Mouse (Mus musculus) neural tube, embryonic 13.5 days (tissue): Measurements from ENCODE around the gene Spata13. TPM values are rescaled to one million over a fixed set of nuclear protein-coding genes. Genes with fewer than 3 reads are reported as not detected.

ENCODE experiments used
- ATAC-seq: fragments of 200-750 bp; cut with Nextera tagmentation; 2 replicates; pipeline ENCODE4 v1.8.0; 2017; ENCODE audit warnings: low read depth, mild to moderate bottlenecking, moderate TSS enrichment, moderate library complexity
- H3K27ac ChIP-seq: fragments of 300-500 bp; sonication (generic); replicated peaks from 2 replicates; pipeline ENCODE4 v1.5.1; 2015; ENCODE audit warnings: moderate library complexity, mild to moderate bottlenecking, inconsistent platforms
- H3K27me3 ChIP-seq: fragments of 300-500 bp; sonication (generic); 2 replicates; pipeline ENCODE4 v1.6.1; 2015; ENCODE audit warnings: mild to moderate bottlenecking, inconsistent platforms
- H3K36me3 ChIP-seq: fragments of 300-500 bp; sonication (generic); 2 replicates; pipeline ENCODE4 v1.6.1; 2015; ENCODE audit warnings: mild to moderate bottlenecking, inconsistent platforms
- H3K4me1 ChIP-seq: fragments of 300-500 bp; sonication (generic); replicated peaks from 2 replicates; pipeline ENCODE4 v1.6.1; 2015; ENCODE audit warnings: inconsistent platforms
- H3K4me2 ChIP-seq: fragments of 300-500 bp; sonication (generic); 2 replicates; pipeline ENCODE4 v1.6.1; 2015; ENCODE audit warnings: inconsistent platforms, mild to moderate bottlenecking, moderate library complexity
- H3K4me3 ChIP-seq: fragments of 300-500 bp; sonication (generic); 2 replicates; pipeline ENCODE4 v1.5.1; 2015; ENCODE audit warnings: mild to moderate bottlenecking, inconsistent platforms
- H3K9ac ChIP-seq: fragments of 300-500 bp; sonication (generic); 2 replicates; pipeline ENCODE4 v1.6.1; 2015; ENCODE audit warnings: moderate library complexity, mild to moderate bottlenecking, inconsistent platforms
- H3K9me3 ChIP-seq: fragments of 300-500 bp; sonication (generic); 2 replicates; pipeline ENCODE4 v1.6.1; 2016; ENCODE audit warnings: inconsistent platforms
- WGBS: fragments of 180-500 bp; shearing (Covaris S2); methylation state at CpG from one replicate; pipeline ENCODE4 v1.1.7; 2015; 5-methylcytosine and 5-hydroxymethylcytosine counted together
- polyA plus RNA-seq: library from polyadenylated mRNA; unstranded; fragments of >200 nt; fragmentation: Nextera tagmentation; extraction: Ambion mirVana; gene quantifications from 2 replicates; pipeline ENCODE4 v1.2.1, GENCODE M21; 2015

The Spata13 gene
- polyA plus RNA-seq, 1 experiment from 2014 or later = 22.2 TPM

- ATAC-seq = no peak
- H3K4me2 ChIP-seq = no peak overlapping the region
- no peak overlapping the region for H3K27ac ChIP-seq
- H3K9ac ChIP-seq = no peak overlapping the region
- H3K9me3 ChIP-seq = no peaks in the 10 kb centered on the region
- H3K4me3 ChIP-seq = no peak overlapping the region
- no peaks in the 10 kb centered on the region for H3K36me3 ChIP-seq
- 55% methylated on average over 7 of the region's 7 CpGs for whole genome bisulfite sequencing
- H3K4me1 ChIP-seq = peaks cover 6% of the 10 kb centered on the region
- no peaks in the 10 kb centered on the region for H3K27me3 ChIP-seq
Observed at GRCm38 (mm10) chr14:60782121-60782656, 148.4 kb downstream of the Spata13 start.

DNA sequence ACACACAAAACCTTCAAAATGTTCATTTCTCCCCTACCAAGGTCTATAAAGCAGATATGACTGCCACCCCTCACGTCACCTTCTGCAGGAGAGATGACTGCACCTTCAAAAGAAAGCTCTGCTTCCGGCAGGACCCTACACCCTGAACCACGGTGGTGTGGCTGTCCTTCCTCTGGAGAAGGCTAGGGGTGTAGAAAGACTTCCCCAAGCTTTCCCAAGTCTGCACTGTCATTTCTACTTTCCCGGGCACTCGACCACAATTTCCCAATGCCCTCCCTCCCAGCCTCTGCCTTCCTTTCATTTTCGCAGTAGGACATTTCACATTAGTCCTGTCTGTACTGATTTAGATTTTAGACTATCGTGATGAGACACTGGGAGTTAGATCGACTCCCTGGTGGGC lies 149.4 kb downstream of the Spata13 start:
- H3K9ac ChIP-seq = no peak overlapping the region
- no peak overlapping the region for H3K4me3 ChIP-seq
- no peak for ATAC-seq
- H3K9me3 ChIP-seq = no peaks in the 10 kb centered on the region
- peaks cover 6% of the 10 kb centered on the region for H3K4me1 ChIP-seq
- no peak overlapping the region for H3K27ac ChIP-seq
- WGBS = 48% methylated on average over 8 of the region's 8 CpGs
- H3K4me2 ChIP-seq = no peak overlapping the region
- H3K36me3 ChIP-seq = no peaks in the 10 kb centered on the region
- H3K27me3 ChIP-seq = no peaks in the 10 kb centered on the region

GRCm38 (mm10) chr14:60784427-60785315 lies 150.9 kb downstream of the Spata13 start, which contains the start of gene Mipep:
Gene Mipep (plus strand): TSS chr14:60784573.
- Histone ChIP-seq H3K36me3 (no peaks in the 10 kb centered on the region), H3K27me3 (no peaks in the 10 kb centered on the region), H3K27ac (peak within 1 kb of the TSS; percentile 65; the same call in 1 of the 2 replicates), H3K4me1 (peaks cover 6% of the 10 kb centered on the region), H3K4me3 (peak within 1 kb of the TSS; percentile 79), H3K9me3 (no peaks in the 10 kb centered on the region), H3K9ac (peak within 1 kb of the TSS; percentile 85), H3K4me2 (peak within 1 kb of the TSS; percentile 84)
- ATAC-seq = peak; percentile 93
- under 1% methylated on average over 61 of the region's 61 CpGs for whole genome bisulfite sequencing

GRCm38 (mm10) chr14:60790103-60790502 lies 156.3 kb downstream of the Spata13 start:
- ATAC-seq = peak; percentile 8; the same call in 1 of the 2 replicates
- Histone ChIP-seq H3K27me3 (no peaks in the 10 kb centered on the region), H3K36me3 (peaks cover 20% of the 10 kb centered on the region), H3K9me3 (no peaks in the 10 kb centered on the region), H3K9ac (no peak overlapping the region), H3K4me3 (no peak overlapping the region), H3K27ac (no peak overlapping the region), H3K4me1 (peaks cover 2% of the 10 kb centered on the region), H3K4me2 (no peak overlapping the region)
- whole genome bisulfite sequencing = 47% methylated on average over 3 of the region's 3 CpGs

DNA sequence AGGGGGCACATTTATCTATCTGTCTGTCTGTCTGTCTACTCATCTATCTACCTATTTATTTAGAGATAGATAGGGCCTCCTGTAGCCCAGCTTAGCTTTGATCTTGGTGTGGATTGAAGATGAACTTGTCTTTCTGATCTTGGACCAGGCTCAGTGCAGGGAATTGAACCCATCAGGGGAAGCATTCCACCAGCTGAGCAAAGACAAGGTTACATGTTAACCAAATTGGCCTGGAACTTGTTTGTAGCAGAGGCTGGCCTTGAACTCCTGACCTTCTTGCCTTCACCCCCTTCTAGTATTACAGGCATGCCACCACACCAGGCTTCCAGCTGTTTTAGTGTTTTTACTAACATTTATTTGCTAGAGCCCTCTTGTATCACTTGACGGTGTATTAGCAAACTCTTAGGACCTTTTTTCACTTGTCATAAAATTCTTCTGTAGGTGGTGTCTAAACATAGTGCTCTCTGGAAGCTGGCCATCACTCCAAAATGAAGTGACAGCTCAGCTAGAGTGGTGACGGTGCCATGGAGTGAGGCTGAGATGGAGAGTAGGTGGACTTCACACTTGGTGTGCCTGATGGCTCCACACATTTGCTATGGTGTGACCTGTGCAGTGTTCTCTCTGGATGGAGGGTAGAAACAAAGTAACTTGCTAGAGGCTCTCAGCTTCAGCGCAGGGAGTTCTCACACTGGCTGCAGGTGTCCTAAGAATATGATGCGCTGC lies 163.0 kb downstream of the Spata13 start:
- H3K4me1 ChIP-seq = no peaks in the 10 kb centered on the region
- peaks cover 40% of the 10 kb centered on the region for H3K36me3 ChIP-seq
- no peak overlapping the region for H3K27ac ChIP-seq
- no peak overlapping the region for H3K4me3 ChIP-seq
- WGBS = 91% methylated on average over 4 of the region's 4 CpGs
- no peak for ATAC-seq
- H3K9me3 ChIP-seq = no peaks in the 10 kb centered on the region
- no peaks in the 10 kb centered on the region for H3K27me3 ChIP-seq
- no peak overlapping the region for H3K9ac ChIP-seq
- H3K4me2 ChIP-seq = no peak overlapping the region

- H3K36me3 ChIP-seq = peaks cover 39% of the 10 kb centered on the region
- H3K4me1 ChIP-seq = no peaks in the 10 kb centered on the region
- no peak overlapping the region for H3K27ac ChIP-seq
- H3K9me3 ChIP-seq = no peaks in the 10 kb centered on the region
- WGBS = 95% methylated on average over 5 of the region's 5 CpGs
- H3K27me3 ChIP-seq = no peaks in the 10 kb centered on the region
- ATAC-seq = no peak
- H3K4me3 ChIP-seq = no peak overlapping the region
- no peak overlapping the region for H3K9ac ChIP-seq
- H3K4me2 ChIP-seq = no peak overlapping the region
Observed at GRCm38 (mm10) chr14:60797596-60797995, 163.8 kb downstream of the Spata13 start.

DNA sequence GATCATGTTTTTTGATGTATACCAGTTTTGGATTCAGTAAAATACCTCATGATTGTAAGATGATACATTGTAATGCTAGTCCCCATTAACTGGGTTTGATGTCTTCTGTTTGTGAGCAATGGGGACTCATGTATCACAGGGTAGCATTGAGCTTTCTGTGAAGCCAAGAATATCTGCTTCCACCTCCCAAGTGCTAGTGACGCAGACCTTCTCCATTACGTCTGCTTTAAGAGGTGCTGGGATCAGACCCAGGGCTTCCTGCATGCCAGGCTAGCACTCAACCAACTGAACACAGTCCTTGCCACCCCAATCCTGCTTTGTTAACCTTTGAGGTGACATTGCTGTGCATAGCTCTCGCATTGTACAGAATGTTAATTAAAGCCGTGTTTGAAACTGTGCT lies 164.9 kb downstream of the Spata13 start:
- ATAC-seq = no peak
- Histone ChIP-seq H3K4me1 (no peaks in the 10 kb centered on the region), H3K4me3 (no peak overlapping the region), H3K27me3 (no peaks in the 10 kb centered on the region), H3K9ac (no peak overlapping the region), H3K27ac (no peak overlapping the region), H3K9me3 (no peaks in the 10 kb centered on the region), H3K36me3 (peaks cover 47% of the 10 kb centered on the region), H3K4me2 (no peak overlapping the region)
- 93% methylated on average over 4 of the region's 4 CpGs for WGBS

- no peaks in the 10 kb centered on the region for H3K27me3 ChIP-seq
- H3K4me1 ChIP-seq = no peaks in the 10 kb centered on the region
- peaks cover 57% of the 10 kb centered on the region for H3K36me3 ChIP-seq
- H3K27ac ChIP-seq = no peak overlapping the region
- no peak overlapping the region for H3K4me3 ChIP-seq
- no peak overlapping the region for H3K9ac ChIP-seq
- H3K9me3 ChIP-seq = no peaks in the 10 kb centered on the region
- 54% methylated on average over 9 of the region's 9 CpGs for WGBS
- no peak overlapping the region for H3K4me2 ChIP-seq
- ATAC-seq = peak; percentile 56; the same call in 1 of the 2 replicates
Observed at GRCm38 (mm10) chr14:60799762-60800728, 166.2 kb downstream of the Spata13 start.

DNA sequence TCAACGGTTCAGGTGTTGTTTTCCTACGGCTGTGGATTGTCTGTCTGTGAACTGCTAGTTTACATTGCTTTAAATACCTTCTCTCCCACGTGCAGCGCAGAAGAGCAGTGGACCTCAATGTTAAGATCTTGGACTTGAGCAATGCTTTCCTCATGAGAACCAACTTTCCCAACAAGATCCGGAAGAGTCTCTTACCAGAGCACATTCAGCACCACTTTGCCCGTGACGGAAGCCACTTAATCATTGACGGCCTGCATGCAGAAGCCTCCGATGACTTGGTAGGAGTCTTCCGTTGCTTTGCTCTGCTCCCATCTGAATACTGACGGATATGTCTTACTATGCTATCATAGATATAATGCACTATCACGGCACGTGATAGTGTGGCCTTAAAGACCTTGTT lies 168.2 kb downstream of the Spata13 start:
- H3K9me3 ChIP-seq = no peaks in the 10 kb centered on the region
- H3K4me3 ChIP-seq = no peak overlapping the region
- H3K27me3 ChIP-seq = no peaks in the 10 kb centered on the region
- H3K36me3 ChIP-seq = peaks cover 49% of the 10 kb centered on the region
- no peak for ATAC-seq
- WGBS = 97% methylated on average over 13 of the region's 13 CpGs
- no peak overlapping the region for H3K9ac ChIP-seq
- H3K4me2 ChIP-seq = no peak overlapping the region
- H3K4me1 ChIP-seq = no peaks in the 10 kb centered on the region
- no peak overlapping the region for H3K27ac ChIP-seq

GRCm38 (mm10) chr14:60804978-60805377 lies 171.2 kb downstream of the Spata13 start:
- Histone ChIP-seq H3K27ac (no peak overlapping the region), H3K27me3 (no peaks in the 10 kb centered on the region), H3K9me3 (no peaks in the 10 kb centered on the region), H3K4me1 (no peaks in the 10 kb centered on the region), H3K4me3 (no peak overlapping the region), H3K9ac (no peak overlapping the region), H3K4me2 (no peak overlapping the region), H3K36me3 (peaks cover 35% of the 10 kb centered on the region)
- WGBS = 90% methylated on average over 9 of the region's 9 CpGs
- ATAC-seq = no peak

GRCm38 (mm10) chr14:60805871-60806270 lies 172.1 kb downstream of the Spata13 start:
- Histone ChIP-seq H3K36me3 (peaks cover 35% of the 10 kb centered on the region), H3K9me3 (no peaks in the 10 kb centered on the region), H3K27ac (no peak overlapping the region), H3K4me3 (no peak overlapping the region), H3K27me3 (no peaks in the 10 kb centered on the region), H3K4me1 (no peaks in the 10 kb centered on the region), H3K4me2 (no peak overlapping the region), H3K9ac (no peak overlapping the region)
- no peak for ATAC-seq
- WGBS = 92% methylated on average over 1 of the region's 1 CpGs
